Mouse (Mus musculus) limb, embryonic 15.5 days (tissue): ENCODE measurements around the gene Gbp10. TPM values are rescaled to one million over a fixed set of nuclear protein-coding genes. Genes with fewer than 3 reads are reported as not detected.

Source experiments
- ATAC-seq: fragments of 200-750 bp; cut with Nextera tagmentation; 2 replicates; pipeline ENCODE4 v1.8.0; 2017; ENCODE audit warnings: low read depth, moderate TSS enrichment; ENCODE audit not compliant: insufficient number of reproducible peaks, low FRiP score, low TSS enrichment
- H3K27ac ChIP-seq: fragments of 300-500 bp; sonication (generic); 2 replicates; pipeline ENCODE4 v1.5.1; 2015; ENCODE audit warnings: moderate library complexity, mild to moderate bottlenecking, inconsistent platforms
- H3K27me3 ChIP-seq: fragments of 300-500 bp; sonication (generic); 2 replicates; pipeline ENCODE4 v1.6.1; 2015; ENCODE audit warnings: inconsistent platforms
- H3K36me3 ChIP-seq: fragments of 300-500 bp; sonication (generic); 2 replicates; pipeline ENCODE4 v1.6.1; 2015; ENCODE audit warnings: inconsistent platforms
- H3K4me1 ChIP-seq: fragments of 300-500 bp; sonication (generic); 2 replicates; pipeline ENCODE4 v1.6.1; 2015; ENCODE audit warnings: inconsistent platforms
- H3K4me2 ChIP-seq: fragments of 300-500 bp; sonication (generic); 2 replicates; pipeline ENCODE4 v1.6.1; 2015; ENCODE audit warnings: mild to moderate bottlenecking, inconsistent platforms
- H3K4me3 ChIP-seq: fragments of 300-500 bp; sonication (generic); 2 replicates; pipeline ENCODE4 v1.5.1; 2015; ENCODE audit warnings: mild to moderate bottlenecking, inconsistent platforms
- H3K9ac ChIP-seq: fragments of 300-500 bp; sonication (generic); 2 replicates; pipeline ENCODE4 v1.6.1; 2015; ENCODE audit warnings: inconsistent platforms
- H3K9me3 ChIP-seq: fragments of 300-500 bp; sonication (generic); 2 replicates; pipeline ENCODE4 v1.6.1; 2016; ENCODE audit warnings: inconsistent platforms
- polyA plus RNA-seq: library from polyadenylated mRNA; unstranded; fragments of >200 nt; fragmentation: Nextera tagmentation; extraction: Ambion mirVana; gene quantifications from 2 replicates; pipeline ENCODE4 v1.2.1, GENCODE M21; 2015

Gene Gbp10
- polyA plus RNA-seq, 1 experiment from 2014 or later = not detected

DNA sequence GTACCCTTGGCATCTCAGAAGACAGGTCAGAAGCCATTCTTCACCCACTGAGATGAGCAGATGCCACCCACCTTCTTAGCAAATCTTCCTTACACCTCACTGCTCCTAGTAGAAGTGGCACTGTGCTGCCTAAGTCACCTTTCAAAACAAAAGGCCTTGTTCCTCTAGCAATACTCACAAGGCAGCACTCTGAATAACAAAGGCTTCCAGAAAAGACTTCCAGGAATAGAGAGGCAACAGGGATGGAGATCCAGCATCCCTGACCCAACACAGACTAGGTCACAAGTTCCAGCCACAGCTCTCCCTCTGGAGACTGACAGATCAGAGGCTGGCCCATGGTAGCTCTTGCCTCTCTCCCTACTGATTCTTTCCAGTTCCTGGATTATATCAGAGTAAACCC, 57.9 kb downstream of the Gbp10 start:
- Histone ChIP-seq H3K36me3 (no peaks in the 10 kb centered on the region), H3K9me3 (no peaks in the 10 kb centered on the region), H3K4me3 (no peak overlapping the region), H3K27me3 (no peaks in the 10 kb centered on the region), H3K27ac (no peak overlapping the region), H3K4me2 (no peak overlapping the region), H3K4me1 (no peaks in the 10 kb centered on the region), H3K9ac (no peak overlapping the region)
- no peak for ATAC-seq

Other genes starting within 250 kb of the Gbp10 start
- gene Gbp9, start 100.0 kb downstream of the Gbp10 start, polyA plus RNA-seq = 2.3 and 2.5 TPM in 2 replicates
- gene Gbp8, start 100.0 kb downstream of the Gbp10 start, polyA plus RNA-seq = 0.32 and 0.35 TPM in 2 replicates
- 0.24 and 0.79 TPM in 2 replicates for gene Gbp4, start 99.9 kb downstream of the Gbp10 start, polyA plus RNA-seq
- gene Gm43302, start 54.2 kb upstream of the Gbp10 start, polyA plus RNA-seq = 0.30 TPM in 1 of 2 replicates, not detected in the other
- gene Gbp6, start 54.2 kb upstream of the Gbp10 start, polyA plus RNA-seq = 1.9 and 2.0 TPM in 2 replicates
- gene Lrrc8b, start 176.2 kb upstream of the Gbp10 start, polyA plus RNA-seq = 3.8 and 4.1 TPM in 2 replicates